Mouse (Mus musculus): ENCODE measurements around the gene Qrich2.
"Not testable (repeated sequence)": the region's sequence is repeated elsewhere in the genome, so short reads cannot be mapped to it uniquely, and the experiment has no call there.

The Qrich2 gene

DNA sequence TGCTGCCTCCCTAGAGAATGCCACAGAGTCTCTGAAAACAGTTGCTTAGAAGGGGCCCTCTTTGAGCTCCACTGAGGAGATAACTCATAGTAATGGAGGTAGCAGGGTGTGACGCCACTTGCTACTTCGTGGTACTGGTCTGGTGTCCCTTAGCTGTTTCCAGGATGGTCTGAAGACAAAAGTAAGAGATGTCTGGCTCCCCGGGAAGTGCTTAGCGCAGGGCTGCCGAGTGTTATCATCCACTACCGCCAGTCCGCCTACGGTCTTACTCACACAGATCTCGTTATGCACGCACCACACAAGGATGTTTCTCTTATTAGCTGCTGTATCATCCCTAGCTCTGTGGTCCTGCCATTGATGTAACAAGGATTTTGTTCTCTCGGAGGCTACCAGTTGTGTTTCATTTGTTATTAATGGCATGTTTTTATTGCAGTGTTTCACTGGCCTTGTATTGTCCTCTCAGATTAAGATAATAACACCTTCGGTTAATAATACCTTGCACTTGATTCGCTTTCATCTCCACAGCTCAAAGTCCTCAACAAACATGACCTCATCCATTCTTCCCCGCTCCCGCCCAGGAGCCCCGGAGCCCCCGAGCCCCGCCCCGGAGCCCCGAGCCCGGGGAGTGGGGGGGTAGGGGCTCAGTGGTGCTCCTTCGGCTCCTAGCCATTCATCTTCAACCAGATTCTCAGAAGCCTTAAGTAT lies 35.2 kb downstream of the Qrich2 start:
- no peak for DNase-seq (ENCODE audit: low read depth, low spot score)

DNA sequence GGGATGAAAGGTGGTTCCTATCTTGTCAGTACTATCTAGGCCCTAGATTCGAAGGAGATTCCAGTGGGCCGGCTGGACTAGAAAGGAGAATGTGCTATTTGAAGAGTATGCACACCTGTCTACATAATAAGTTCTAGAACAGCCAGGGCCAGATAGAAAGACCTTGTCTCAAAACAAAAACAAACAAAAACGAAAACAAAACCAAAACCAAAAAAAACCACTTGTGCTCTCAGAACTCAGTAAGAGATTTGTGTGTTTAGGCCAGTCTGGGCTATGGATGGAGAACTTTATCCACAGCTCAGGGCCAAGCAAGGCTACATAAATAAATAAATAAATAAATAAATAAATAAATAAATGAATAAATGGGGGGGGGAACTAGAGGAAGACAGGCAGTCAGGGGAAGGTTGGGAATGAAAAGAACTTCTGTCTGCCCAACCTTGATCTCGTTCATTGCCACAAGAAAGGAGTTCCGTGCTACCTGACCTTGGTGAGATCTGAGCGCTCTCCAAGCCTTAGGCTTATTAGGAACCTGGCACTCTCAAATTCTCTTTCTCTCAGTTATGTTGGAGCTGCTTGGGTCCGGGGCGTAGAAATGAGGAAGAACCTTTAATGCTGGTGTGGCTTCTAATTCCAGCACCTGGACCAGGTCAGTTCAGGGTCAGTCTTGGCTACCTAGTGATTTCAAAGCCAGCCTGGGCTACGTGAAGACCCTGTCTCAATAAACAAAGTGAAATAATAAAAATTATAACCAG lies 36.0 kb downstream of the Qrich2 start:
- DNase-seq (ENCODE audit: low read depth, low spot score): no peak

DNA sequence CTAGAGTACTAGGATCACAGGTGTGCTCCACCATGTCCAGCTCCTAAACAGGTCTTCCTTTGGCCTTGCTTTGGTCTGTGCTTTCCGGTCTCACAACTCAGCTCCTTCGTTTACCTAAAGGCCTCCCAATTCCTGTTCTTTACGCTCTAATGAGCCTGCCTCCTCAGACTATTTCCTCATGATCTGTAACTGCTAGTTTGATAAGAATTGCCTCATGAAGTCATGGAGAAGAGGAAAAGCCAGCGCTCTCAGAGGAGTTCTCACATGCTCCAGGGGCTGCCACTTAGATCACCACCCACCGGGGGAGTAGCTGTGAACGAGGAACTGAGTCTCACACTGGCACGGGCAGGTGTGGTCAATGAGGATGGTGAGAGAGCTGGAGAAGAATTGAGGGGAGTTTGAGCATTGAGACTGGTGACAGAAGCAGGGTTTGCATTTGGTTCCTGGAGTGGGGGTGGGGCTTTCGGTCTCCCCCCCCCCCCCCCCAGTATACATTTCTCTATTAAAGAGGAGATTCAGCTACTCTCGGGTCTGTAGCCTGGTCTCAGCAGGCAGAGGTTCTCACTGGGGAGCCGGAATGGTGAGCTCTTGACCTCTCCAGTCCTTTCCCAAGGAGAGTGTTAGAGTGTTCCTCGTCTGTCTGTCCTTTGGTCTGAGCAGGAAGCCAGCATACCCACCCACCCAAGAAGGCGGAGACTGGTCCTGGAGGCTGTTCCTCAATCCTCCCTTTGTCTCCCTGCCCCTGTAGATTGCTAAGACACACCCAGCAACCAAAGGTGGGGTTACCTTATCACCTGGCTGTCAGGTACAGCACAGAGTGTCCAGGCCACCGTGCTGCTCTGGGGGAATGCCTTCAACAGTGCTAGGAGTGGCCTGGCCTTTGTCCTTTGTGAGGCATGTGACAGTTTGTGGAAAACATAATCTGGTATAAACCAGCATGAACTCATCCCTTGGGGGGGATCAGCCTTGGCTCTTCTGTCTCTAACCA lies 36.9 kb downstream of the Qrich2 start:
- DNase-seq (ENCODE audit: low read depth, low spot score): no peak

DNA sequence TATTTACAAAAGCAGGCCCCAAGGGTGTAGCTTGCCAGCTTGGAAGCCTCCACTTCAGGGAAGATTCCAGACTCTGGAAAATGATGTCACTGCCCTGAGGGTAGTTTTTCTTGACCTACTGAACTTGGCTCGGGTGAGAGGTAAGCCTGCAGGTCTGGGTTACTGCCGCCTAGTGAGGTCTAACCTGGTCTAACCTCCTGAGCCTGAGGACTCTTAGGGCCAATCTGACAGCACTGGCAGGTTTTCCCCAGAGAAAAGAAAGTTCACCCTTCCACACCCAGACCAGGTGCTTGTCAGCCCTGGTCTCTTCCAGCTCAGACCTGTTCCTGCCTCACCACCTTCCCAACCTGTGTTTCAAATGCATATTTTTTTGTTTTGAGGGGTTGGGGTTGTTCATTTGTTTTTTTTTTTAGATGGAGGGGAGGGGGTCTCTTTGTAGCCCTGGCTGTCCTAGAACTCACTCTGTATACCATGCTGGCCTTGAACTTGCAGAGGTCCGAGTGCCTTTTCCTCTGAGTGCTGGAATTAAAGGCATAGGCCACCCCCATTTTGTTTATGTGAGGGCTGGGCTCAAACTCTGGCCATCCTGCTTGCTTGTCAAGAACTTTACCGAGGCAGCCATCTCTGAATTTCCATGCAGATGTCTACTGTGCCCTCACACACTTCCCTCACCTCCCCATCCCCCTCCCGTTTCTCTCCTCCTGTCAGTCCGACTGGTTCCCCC lies 39.0 kb downstream of the Qrich2 start:
- no peak for DNase-seq (ENCODE audit: low read depth, low spot score)

DNA sequence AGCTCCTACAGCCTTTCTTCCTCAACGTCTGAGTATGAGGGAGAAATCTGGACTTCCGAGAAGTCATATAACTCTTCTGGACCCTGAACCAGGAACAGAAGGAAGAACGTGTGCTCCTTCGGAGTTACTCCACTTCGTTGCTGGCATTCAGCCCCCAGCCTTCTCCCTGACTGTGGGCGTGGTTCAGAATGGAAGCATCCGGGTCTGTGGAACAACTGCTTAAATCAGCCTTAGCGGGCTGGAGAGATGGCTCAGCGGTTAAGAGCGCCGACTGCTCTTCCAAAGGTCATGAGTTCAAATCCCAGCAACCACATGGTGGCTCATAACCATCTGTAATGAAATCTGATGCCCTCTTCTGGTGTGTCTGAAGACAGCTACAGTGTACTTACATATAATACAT lies 39.7 kb downstream of the Qrich2 start:
- DNase-seq (ENCODE audit: low read depth, low spot score): not testable (repeated sequence)

DNA sequence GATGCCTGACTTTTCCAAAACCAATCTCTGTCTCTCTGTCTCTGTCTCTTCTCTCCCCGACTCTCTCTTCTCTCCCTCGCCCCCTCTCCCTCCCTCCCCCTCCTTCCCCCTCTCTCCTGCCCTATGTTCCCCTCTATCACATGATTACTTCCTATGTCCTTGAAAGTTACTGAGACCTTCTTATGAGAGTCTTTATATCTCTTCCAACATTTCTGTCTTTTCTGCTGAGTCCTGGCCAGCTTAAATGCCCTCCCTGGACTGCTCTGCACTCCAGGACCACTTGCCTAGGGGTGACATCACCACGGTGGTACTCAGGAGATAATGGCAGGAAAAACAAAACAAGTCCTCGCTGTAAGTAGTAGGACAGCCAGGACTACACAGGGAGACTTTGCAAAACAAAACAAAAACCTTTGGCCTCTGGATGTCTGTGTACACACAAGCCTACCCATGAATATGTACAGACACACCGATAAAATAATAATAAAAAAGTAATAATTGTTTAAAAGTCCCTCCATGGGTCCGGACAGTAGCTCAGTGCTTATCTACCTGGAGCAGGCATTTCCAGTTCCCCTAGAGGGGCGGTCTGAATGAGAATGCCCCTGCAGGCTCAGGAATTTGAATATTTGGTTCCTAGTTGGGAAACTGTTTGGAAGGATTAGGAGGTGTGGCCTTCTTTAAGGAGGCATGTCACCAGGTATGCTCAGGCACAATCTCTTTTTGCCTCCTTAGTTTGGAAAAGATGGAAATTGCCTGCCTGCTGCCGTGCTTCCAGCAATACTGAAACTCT lies 41.2 kb downstream of the Qrich2 start:
- DNase-seq (ENCODE audit: low read depth, low spot score): no peak

DNA sequence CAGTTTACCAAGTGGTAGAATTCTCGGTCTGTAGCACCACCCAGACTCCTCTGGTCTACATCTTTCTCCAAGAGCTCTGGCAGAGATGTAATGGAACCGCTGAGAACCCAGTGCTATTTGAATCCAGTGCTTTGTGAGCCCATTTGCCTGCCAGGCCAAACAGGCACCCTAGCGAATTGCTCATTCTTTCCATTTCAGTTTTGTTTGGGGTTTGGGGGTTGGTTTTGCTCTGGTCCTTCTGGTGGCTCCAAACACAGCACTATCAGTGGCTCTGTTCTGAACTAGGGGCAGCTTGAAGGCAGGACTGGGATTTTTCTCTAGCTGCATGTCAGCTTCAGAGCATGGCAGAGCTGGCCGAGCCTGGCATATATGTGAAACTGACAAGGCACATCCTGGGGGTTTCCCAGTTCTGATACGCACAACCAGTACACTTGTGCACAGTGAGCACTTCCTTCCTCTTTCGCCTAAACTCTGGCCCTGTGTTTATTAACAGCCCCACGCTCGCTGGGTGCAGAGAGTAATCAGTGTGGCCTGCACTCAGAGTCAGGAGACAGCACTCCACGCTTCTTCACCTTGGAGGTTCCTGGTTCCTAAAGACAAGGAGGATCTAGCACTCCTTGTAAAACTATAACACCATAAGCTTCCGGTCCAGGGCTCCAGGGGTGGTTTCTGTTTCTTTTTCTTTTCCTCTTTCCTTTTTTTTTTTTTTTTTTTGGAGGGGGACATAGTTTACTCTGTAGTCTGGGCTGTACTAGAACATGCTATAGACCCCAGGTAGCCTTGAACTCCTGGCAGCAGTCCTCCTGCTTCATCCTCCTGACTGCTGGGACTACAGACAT lies 42.0 kb downstream of the Qrich2 start:
- DNase-seq (ENCODE audit: low read depth, low spot score): no peak

DNA sequence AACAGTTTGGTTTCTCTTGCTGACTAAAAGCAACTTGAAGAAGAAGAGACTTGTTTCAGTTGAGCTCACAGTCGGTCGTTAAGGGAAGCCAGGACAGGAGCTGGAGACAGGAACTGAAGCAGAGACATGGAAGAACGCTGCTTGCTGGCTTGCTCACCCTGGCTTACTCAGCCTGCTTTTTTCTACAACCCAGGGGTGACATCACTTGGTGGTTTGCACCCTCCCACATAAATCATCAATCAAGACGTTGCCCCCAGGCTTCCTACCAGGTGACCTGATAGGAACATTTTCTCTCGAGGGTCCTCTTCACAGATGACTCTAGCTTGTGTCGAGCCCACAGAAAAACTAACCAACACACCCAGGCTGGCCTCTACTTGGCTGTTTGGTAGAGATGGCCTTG lies 42.8 kb downstream of the Qrich2 start:
- DNase-seq (ENCODE audit: low read depth, low spot score): no peak

DNA sequence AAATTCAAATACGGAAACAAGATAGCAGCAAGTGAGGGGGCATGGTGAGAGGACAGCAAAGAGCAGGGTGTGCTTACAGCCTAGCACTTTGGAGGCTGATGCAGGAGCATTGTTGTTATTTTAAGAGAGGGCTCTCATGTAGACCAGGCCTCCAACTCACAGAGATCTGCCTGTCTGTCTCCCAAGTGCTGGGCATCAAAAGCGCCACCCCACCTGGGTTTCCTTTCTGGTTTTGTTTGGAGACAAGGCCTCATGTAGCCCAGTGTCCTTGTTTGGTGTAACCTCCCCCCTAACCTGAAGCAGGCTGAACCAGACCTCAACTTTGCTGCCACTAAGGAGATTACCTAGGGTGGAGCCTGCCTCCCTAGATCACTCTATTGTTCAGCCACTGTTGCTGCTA lies 43.5 kb downstream of the Qrich2 start:
- no peak for DNase-seq (ENCODE audit: low read depth, low spot score)

DNA sequence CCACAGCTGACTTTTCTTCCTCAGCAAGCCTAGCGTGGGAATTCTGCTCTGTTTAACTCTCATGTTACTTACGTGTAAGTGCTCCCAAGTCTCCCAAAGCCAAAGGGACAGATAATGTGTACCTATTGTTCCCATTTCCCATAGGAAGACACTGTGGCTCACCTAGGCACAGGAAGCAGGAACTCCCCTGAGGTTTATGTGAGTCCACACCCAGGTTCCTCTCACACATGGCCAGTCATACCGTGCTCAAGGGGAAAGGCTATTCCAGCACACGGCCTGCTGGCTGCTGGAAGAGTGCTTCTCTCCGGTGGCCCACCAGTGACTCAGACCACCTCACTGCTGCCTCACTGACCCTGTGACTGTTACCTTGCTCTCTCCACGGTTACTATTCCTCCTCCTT lies 44.9 kb downstream of the Qrich2 start:
- no peak for DNase-seq (ENCODE audit: low read depth, low spot score)

DNA sequence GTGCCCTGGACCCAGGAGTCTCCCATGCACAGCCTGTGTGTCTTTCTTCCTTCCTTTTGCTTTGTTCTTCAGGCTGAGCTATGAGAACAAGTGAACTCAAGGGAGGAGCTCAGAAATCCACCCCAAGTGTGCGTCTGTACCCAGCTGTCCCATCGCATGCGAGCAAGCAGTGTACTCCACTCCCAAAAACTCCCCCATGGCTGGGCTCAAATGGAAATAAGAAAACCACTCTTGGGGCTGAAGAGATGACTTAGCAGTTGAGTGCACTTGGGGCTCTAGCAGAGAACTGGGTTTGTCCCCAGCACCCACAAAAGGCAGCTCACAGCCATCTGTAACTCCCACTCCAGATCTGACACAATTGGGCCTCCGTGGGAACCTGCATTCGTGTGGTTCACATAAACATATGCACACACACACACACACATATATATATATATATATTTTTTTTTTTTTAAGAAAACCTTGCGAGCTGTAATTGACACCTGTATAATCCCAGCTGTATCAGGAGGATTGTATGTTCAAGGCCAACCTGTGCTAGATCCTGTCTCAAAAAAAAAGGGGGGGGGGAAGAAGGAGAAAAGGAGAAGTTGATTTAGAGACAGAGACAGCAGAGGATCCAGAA lies 47.1 kb downstream of the Qrich2 start:
- DNase-seq (ENCODE audit: low read depth, low spot score): no peak

DNA sequence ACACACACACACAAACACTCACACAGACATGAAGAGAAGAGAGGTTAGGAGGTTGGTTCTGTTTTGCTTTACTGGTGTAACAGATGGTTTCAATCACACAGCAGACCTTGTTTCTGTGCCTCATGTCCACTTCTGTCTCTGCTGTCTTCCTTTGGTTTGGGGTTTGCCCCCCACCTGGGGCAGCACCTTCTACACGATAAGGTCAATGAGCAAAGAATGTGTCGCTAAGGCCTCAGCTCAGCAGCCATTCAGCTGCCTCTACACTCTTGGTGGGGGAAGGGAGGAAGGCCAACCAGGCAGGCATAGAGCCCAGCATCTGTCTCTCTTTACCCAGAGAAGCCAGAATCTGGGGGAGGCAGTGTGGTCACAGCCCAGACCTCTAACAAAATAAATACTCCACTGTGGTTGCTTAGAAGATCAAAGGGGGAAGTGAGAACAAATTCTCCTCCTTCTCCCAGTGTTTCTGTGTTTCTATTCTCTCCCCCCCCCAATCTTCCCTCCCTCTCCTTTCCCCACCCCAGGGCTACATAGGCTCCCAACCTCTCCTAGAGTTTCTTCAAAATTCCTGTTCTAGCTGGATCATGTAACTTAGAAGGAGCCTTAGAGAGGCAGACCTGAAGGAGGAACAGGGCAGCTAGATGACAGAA lies 47.7 kb downstream of the Qrich2 start:
- no peak for DNase-seq (ENCODE audit: low read depth, low spot score)

DNA sequence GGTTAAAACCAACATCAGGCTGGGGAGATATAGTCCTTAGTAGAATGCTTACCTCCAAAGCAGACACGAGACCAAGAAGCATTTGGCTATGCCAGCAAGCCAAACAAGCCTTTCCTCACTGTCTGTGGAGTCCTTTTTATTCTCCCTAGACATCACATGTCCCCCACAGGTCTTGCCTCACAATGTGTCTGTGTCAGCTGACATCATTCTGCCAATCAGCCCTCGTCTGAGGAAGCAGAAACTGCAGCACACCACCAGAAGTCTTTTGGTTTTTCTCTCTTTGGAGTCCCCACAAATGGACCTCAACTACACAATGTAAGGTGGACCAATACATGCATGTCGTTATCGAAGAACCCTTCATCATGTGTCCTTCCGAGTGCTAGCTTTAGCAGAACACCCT lies 49.0 kb downstream of the Qrich2 start:
- DNase-seq (ENCODE audit: low read depth, low spot score): no peak

DNA sequence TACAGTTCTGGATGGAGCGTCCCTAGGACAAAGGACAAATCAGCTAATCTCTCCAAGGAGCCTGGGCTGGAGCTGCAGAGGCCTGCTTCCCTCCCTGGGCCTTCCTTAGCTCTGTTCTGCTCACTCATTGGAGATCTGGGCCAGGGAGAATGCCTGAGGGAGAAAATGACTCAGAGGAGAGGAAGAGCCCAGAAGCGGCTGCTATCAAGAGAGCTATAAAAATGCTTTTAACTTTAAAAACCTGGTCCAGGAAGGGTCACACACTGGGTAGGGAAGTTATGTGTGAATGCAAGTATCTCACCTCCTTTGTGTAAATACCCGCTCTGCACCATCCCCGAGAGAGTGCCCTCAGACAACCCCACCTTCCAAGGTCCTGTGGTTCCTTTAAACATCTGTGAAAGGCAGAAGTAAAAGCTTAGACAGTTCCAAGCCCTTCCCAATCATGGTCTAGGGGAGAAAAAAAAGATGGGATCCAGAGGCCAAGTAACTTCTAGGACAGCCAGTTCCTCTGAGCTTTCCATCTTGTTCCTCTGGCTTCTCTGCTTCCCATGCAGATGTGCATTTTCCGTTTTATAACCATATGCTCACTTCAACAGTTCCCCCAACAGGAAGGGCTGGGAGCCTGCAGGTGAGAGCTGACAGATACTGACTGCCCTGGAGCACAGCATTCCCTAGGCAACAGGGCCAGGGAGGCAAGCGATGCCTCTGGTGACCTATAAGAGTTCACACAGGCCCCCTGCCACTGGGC lies 49.7 kb downstream of the Qrich2 start:
- DNase-seq (ENCODE audit: low read depth, low spot score): no peak

DNA sequence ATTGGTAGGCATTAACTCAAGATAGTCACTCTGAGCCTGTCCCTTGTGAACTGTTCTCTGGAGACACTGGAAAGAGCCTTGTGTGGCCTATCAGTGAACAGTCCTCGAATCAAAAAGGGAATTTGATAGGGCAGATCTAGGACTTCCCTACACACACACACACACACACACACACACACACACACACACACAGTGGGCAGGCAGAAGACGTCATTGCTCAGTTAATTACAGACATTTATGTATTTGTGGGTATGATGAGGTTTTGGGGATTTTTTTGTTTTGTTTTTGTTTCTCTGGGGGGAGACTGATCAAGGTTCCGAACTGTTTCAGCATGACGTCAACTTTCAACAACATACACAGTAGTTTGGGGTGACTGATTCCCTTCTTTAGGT lies 52.4 kb downstream of the Qrich2 start:
- DNase-seq (ENCODE audit: low read depth, low spot score): no peak

DNA sequence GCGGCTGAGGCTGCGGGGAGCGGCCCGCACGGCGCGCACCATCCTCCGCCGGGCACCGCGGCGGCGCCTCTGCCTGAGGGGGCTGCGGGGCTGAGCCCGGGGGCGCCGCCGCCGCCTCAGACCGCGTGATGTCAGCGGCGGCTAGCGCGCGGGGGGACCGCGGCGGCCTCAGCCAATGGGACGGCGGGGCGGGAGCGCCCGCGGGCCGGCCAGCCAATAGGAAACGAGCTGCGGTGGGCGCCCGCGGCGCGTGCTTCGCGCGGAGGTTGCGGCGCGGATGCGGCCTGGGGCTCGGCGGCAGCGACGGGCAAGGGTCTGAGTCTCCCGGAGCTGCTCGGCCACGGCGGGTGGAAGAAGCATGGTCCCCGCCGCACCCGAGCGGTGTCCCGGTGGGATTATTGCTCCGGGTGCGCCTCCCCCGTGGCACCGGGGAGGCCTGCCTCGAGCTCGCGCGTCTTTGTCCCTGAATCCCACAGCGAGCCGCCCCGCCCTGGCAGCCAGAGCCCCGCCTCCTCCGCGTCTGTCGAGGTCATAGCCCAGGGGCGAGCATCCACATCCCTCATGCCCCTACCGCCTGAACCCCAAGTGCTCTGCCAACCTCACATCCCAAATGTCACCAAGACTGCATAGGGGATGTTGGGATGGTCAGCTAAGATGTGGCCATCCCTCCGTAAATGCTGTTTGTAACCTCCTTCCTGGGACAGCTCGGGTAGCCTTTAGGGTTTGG lies 53.0 kb downstream of the Qrich2 start, which contains the start of gene Rnf157:
Rnf157 (minus strand) TSS at position 129 of the 727 bp plus-strand sequence.
- DNase-seq (ENCODE audit: low read depth, low spot score): no peak
